Mouse (Mus musculus) brain, adult 2 months (tissue): ENCODE measurements around the gene Med29.

ENCODE experiments used
- DNase-seq: peaks from one replicate; pipeline ENCODE4 v3.0.0; 2011; ENCODE audit warnings: low read depth, low spot score

Gene Med29

DNA sequence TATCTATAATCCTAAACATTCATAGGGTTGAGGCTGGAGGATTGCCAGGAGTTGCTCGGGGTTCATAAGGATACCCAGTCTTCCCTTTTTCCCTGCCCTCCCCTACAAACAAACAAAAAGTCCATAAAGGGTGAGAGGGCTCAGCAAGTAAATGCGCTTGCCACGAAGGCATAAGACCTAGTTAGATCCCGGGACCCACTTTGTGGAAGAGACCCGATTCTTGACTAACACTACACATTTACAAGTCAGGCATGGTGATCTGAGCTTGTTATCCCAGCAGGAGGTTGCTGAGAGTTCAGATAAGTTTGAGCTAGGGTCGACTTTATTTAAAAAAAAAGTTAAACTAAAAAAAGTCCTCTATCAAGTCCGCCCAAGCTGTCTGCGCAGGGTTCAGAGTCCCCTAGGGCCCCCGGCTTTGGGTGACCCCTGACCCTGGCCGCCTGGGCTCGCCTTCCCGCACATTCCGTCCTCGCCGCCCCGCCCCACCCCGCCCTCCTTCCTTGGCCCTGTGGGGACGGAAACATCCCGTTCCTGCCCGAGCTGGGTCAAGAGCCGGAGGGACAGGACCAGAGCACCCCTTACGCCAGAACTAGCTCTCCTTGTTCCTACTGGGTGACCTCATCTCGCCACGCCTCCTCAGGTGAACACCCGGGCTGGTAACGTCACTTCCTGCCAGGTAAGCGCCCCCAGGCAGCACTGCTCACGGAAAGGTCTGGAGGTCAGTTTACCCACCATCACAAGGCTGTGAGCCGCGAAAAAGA lies 16.3 kb downstream of the Med29 start:
- DNase-seq, result no peak

DNA sequence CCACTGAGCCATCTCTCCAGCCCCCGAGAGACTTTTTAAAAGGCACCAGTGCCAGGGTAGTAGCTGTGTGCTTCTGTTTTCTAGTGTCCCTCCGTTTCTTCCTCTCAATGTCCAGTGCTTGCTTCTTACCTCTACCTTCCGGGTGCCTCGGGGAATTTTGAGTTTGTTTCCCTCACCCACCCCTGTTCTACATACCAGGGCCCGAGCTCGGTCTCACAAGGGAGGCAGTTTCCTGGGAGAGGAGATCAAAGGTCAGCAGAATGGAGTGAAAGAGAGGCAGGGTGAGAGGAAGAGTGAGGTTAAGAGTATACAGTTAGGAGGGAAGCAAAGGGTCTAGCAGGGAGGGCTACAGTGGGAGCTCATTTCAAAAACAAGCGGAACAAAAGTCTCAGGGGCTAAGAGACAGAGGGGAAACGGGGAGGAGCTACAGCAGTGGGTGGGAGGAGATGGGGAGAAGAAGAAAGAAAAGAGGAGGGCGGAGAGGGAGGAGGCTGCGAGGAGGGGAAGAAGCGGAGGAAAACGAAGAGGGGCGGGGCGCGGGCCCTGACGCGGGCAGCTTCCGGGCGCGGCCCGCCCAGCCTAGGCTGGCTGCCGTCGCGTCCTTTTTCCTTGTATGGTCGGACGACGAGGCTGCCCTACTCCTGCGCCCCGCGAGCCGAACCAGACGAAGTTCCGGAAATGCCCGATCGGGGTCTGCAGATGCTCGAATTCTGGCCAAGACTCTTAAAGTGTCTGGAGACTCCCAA lies 17.2 kb downstream of the Med29 start:
- DNase-seq, result peak; percentile 83

DNA sequence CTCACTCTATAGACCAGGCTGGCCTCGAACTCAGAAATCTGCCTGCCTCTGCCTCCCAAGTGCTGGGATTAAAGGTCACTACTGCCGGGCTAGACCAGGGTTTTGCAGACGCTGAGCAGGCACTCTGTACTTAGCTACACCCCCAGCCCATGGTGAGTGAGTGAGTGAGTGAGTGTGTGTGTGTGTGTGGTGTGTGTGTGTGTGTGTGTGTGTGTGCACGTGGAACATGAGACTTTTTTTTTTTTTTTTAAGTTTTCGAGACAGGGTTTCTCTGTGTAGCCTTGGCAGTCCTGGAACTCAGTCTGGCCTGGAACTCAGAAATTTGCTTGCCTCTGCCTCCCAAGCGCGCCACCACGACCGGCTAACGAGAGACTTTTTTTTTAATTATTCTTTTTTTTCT lies 17.9 kb downstream of the Med29 start:
- DNase-seq, result no peak

DNA sequence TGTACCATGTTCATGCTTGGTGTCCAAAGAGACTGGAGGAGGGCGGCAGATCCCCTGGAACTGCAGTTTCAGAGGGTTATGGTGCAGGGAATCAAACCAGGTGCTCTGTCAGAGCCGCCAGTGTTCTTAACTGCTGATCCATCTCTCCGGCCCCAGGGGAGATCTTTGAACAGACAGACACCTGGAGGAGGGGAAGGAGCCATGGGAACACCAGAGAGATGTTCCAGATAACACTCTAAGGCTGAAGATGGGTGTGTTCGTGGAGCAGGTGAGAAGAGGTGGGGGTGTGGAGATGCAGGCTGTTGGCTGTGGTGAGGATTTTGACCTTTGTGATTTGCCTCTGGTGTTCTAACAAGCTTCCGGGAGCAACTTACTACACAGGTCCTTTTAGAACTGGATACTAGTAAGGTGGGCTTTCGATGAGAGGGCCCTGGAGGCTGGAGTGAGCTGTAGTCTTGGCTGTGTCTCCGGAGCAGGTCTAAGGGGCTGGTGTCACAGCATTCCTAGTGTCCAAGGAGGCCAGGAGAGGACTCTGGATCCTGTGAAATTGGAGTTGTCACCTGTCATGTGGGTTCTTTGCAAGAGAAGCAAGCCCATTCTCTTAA lies 18.5 kb downstream of the Med29 start:
- DNase-seq, result no peak

DNA sequence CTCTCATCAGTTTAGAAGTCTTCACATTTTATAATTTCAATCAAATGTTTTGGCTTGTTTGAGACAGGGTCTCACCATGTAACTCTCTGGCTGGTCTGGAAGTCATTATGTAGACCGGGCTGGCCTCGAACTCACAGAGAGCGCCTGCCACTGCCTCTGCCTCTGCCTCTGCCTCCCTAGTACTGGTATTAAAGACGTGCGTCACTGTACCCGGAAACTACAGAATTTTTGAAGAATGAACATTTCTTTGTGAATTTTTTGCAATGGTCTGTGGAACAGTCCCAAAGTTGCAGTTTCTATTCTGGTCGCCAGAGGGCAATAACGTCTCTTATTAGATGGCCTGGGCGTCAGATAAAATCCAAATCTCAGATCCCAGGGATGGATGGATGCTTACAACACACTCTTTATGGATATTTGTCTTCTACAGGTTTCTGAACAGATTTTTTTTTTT lies 19.4 kb downstream of the Med29 start:
- peak; percentile 93 for DNase-seq

DNA sequence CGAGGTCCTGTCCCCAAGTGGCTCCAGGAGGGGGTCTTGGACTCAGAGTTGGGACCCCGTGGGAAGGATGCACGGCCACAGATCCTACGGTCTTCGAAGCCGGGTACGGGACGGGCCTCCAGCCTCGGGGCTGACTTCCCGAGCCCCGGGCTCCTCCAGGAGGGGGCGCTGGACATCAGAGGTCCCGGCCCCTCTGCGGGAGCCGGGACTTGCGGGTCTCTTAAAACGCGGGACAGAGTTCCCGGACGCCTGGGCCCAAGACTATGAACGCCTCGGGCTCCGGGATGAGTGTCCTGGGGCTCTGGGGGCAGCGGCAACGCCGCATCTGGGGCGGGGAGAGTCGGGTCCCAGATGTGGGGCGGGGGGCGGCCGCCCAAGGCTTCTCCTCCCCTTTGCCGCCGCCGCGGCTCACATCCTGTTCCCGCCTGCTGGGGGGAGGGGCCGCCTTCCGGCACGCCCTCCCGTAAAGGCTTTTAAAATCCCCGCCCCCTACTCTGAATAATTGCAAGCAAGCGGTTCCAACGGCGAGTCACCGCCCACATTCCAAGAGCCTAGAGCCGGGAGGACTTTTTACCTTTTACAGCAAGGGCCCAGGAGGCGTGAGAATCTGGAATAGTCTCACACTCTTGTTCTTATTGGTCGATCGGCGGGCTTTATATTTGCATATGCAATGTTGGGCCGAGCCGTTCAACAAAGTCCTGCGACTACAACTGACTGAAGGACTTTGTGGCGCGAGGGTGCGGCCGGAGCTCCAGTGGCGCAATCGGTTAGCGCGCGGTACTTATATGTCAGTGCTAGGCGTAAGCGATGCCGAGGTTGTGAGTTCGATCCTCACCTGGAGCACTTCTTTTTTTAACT lies 20.0 kb downstream of the Med29 start, which contains the start of gene Plekhg2:
TSS of gene Plekhg2 (minus strand) at position 349 of the 858 bp plus-strand sequence.
- peak; percentile 96 for DNase-seq

DNA sequence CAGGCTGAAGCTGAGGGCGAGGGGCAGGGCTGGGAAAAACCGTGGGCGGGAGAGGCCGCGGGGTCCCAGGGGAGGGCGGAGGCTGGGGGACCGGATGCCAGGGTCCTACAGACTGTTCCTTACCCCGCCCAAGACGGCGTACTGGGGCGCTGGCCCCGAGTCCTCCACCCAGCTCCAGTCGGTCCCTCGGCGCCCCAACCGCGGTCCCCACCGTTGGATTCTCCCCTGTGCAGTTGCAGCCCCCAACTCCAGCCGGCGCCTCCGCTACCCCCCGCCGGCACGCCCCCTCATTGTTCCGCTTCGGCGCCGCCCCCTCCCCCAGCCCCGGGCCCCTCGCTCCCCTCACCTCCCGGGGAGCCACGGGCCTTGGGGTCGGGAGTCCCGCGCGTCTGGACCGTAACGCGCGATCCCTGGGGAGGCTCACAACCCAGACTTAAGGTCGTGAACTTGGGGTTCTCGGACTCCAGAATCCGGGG lies 21.0 kb downstream of the Med29 start:
- no peak for DNase-seq

DNA sequence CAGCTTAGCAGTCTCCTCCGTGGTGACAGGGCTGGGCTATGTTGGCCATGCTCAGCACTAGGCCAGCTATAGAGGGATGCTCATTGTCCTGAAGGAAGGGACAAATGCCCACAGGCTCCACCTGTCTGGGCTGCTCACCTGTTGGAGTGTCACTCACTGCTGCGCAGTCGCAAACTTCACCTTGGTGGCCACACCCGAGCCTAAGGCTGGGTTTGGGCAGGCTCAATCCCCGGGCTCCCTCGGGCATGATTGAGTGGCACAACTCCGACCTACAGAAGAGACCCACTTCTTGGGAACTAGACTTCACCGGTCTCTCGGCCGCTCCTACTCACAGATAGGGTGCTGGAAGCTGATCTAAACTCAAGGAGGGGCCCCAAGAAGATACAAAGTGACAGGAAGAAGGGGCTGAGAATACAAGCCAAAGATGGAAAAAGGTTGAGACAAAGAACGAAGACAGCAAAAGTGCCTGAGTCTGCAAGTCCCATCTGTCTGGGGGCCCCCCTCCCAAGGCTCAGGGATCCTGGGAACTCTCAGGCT lies 21.5 kb downstream of the Med29 start:
- no peak for DNase-seq

DNA sequence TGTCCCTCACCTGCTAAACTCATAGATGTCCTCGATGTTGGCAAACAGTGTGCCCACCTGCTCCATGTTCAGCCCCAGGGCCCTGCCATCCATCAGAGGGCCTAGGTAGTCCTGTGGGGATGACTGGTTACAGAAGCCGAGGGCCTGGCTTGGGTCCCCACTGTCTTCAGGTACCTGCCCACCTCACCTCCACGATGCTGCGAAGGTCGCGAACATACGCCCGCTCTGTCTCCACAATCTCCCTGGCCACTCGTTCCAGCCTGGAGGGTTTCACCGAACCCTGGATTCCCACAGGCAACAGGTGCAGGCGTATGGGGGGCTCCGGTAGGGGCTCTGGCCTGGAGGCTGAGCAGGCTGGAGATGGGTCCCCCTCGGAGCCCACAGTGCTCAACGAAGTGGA lies 22.5 kb downstream of the Med29 start:
- no peak for DNase-seq

DNA sequence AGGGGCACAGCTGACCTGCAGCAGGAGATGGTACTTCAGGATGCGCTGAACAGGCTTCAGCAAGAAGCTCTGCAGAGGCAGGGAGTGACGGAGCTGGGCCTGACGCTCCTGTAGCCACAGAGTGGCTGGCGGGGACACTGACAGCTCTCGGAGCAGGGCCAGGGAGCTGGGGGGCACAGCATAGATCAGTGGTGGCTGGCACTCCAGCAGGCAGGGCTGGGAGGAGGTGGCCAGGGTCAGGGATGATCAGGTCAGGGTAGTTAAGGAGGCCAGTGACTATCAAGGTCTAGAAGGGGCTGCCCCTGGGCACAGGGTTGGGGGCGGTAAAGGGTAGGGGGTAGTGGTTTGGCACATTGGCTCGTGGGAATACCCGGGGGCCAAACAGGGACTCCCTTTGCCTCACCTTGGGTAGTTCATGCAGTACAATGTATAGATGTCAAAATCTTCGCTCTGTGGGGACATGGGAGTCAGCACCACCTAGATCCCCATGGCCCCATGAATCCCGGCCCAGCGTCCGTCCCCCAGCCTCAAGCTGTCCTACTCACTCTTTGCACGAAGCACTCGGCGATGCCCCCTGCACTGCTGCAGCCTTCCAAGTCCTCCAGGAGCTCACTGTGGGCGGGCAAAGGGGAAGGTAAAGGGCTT lies 24.1 kb downstream of the Med29 start:
- no peak for DNase-seq

DNA sequence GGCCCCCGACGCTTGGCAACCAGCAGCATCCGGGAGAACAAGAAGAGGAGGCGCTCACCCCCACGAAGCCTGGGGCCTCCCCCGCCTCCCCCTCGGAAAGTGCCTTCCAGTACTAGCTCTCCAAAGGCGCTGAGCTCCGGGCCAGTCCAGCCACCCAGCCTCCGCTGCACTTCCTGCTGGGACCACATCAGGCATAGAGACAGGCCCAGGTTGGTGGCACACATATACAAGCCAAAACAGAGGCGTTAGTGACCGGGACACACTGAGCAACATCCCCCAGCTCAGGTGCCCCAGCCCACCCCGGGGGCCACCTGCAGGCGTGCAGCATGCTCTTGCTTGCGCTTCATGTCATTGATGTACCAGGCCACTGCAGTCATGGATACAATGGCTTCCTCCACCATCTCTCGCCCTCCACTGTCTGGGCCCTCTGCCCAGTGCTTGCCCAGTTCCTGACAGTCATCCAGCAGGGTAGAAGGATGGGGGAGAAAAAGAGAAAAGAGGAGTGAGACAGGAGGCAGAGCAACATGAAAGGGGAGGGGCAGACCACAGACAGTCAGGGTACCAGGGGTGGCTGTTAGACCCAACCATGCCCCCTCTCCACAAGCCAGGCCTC lies 24.7 kb downstream of the Med29 start:
- no peak for DNase-seq

DNA sequence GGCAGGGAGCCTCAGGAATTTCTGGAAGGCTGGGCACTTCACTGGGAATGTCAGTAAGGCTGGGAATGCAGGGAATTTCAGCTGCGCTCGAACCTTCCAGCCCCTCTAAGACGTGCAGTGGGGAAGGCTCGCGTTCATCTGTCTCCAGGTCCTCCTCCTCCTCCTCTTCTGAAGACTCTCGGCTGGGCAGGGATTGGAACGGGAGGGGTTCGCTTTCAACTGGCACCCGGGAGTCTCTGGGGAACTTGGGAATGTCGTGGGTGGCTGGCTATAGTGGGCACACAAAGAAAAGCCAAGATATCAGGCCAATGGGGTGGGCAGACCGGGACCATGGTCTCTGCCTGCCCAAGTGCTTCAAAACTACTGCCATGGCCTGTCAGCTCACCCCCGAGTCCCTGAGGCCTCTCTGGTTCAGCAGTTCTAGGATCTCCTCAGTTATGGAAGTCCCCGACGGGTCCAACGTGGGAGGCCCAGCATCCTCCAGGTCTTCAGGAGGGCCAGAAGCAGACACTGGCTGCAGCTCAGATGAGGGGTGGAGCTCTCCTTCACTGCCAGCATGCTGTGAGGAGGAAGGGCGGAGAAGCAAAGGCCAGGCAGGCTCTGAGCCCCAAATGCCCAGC lies 30.0 kb downstream of the Med29 start:
- no peak for DNase-seq

DNA sequence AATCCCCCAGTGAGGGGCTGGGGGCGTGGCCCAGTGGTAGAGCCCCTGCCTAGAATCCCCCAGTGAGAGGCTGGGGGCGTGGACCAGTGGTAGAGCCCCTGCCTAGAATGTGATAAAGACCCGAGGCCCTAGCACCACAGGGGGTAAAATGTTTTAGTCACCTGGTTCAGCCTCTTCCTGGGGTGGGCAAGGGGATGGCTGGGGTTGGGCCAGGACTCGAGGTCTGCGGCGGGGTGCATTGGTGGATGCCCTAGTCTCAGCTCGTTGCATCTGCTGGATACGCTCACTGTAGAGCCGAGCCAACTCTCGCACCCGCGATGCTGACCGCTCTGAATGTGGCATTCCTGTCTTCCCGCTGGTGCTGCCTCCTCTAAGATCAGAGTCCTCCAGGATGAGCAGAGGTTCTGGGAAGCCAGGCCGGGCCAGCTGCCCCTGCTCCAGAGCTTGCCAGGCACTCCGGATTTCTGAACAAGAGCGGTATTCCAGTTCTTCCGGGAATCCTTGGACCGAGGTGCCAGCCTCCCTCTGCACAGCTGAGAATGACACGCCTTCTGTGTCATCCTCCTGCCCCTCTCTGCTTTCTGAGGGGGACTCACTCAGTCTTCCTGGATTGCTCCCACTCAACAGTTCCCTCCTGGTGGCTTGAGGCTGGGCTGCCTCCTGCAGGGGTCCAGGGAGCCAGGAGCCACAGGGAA lies 30.7 kb downstream of the Med29 start:
- DNase-seq, result no peak

DNA sequence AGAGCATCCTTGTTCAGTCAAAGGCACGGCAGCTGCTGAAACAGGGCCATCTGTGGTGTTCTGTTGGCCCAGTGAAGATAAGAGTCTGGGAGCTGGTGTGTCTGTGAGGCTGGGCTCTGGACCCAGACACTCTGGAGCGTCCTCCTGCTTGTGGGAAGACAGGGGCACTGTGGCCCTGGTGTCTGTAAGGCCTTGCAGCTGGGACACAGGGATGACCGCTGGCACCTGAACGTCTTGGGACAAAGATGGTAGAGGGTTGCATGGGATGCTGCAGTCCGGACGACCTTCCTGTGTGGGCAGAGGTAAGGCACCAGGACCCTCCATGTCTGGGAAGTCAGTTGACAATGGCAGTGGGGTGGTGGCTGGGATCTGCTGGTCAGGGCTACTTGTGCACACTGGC lies 32.2 kb downstream of the Med29 start:
- no peak for DNase-seq

DNA sequence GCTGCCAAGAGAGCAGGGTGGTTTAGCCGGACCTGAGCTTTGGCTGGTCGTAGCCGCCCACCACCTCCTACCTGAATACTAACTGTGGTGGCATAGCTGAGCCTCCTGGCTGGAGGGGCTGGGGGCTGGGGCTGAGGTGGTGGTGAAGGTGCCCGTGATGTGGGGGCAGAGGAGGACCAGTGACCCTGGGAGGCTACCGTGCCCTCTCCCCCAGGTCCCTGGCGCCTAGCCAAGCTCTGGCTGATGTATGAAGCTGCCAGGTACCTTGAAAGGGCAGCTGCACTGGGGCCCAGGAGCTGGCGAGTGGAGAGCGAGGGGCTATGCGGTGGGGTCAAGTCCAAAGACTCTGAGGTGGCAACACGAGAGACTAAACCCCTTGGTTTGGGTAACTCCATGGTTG lies 32.7 kb downstream of the Med29 start:
- DNase-seq, result no peak

DNA sequence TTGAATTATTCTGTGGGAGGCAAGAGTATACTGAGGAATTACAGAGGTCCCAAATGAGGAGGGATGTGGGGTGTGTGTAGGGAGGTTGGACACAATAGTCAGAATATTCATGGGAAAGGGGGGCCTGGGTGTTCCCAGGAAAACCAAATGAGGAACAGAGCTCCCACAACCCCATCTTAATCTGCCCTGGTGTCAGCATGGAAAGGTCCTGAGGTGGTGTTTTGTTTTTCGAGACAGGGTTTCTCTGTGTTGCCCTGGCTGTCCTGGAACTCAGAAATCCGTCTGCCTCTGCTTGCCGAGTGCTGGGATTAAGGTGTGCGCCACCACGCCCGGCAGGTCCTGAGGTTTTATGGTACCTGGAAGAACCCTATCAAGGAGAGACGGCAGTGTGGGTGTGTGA lies 34.1 kb downstream of the Med29 start:
- no peak for DNase-seq

DNA sequence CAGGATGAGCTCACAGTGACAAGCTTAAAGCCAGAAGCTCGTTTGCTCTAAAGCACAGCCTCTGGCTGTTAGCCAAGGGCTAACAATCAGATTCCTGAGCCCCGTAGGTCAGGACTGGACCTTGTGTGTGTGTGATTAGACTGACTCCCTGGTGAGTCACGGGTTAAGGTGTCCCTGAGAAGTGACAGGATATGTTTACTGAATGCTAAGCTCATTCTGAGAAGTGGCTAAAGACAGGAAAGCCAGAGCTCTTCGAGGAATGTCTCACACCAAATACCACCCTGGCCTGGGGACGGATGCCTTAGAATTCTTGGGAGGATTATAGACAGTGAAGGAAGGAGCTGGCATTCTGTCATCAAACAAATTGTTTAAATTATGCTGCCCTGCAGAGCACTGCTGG lies 34.5 kb downstream of the Med29 start:
- no peak for DNase-seq

DNA sequence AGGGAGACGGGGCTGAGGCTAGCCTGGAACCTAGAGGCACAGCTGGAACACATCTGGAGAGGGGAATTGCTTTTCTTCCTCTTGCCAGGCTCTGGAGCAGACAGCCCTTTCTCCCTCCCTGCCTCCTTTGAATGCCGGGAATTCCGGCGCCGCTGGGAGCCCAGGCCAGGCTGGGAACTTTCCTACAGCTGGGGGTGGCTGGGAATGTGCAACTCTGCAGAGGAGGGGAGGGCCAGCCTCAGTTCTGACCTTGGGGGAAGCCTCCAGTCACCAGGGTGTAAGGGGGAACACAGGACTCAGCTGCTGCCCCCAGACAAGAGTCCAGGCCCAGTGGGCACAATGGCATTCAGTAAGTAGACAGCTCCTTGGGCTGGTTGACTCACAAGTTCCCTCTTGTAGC lies 35.5 kb downstream of the Med29 start:
- DNase-seq, result no peak

DNA sequence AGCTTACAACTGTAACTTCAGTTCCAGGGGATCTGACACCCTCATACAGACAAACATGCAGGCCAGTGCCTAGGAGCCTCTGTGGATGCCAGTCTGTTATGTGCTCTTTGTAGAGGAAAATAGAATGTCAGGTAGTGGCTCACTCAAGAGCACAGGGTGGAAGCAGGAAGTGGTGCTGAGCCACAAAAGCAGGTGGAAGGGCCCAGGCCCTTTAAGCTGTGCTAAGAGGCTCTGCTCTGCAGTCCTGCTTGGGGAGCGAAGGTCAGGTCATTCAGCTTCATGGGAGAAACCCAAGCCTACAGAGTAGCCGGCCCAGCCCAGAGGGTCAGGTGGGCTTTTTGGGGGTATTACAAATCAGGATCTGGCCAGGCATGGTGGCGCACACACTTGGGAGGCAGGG lies 37.3 kb downstream of the Med29 start:
- DNase-seq, result no peak
